Mouse (Mus musculus): Measurements from ENCODE around the gene Efna4. TPM values are rescaled to one million over a fixed set of nuclear protein-coding genes. Genes with fewer than 3 reads are reported as not detected.

Gene Efna4
- total RNA-seq, 4 experiments from 2014 or later, result 0.96 to 1.4 (median 1.1) TPM

DNA sequence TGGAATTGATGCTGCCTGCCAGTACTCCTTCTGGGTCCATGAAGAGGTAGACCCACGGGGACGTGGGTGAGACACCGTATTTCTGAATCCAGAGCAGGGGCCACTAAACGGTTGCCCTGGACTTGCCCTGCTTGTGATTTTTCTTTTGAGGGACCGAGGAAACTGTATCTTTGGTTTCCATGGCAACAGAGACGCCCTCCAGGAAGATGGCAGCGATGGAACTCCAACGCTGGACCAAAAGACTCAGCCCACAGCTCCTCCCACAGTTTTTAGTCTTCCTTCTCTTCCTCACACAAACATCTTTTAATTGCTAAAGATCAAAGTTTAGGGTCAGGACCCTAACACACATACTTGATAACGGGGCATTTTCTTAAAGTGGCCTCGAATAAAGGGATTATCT lies 5.8 kb downstream of the Efna4 start:
- DNase-seq (ENCODE audit: low spot score in 2 of 2), result no peak

DNA sequence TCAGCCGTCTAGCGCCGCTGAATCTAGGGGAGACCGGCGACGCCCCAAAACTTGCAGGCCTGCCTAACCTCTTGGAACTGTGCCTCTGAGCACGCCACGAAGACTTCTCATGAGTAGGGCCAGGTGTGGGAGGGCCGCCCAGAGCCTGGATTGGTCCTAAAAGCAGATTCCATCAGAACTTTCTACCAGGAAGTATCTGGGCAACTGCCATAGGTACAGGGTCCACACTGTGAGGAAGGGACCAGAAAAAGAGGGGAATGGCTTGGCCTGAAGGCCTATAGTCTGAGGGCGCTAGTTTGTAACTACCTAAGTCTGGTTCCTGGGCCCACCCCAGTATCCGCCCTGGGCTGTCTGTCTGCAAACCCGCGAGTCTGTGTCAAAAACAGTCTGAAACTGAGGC lies 6.3 kb downstream of the Efna4 start:
- no peak for DNase-seq (ENCODE audit: low spot score in 2 of 2)

DNA sequence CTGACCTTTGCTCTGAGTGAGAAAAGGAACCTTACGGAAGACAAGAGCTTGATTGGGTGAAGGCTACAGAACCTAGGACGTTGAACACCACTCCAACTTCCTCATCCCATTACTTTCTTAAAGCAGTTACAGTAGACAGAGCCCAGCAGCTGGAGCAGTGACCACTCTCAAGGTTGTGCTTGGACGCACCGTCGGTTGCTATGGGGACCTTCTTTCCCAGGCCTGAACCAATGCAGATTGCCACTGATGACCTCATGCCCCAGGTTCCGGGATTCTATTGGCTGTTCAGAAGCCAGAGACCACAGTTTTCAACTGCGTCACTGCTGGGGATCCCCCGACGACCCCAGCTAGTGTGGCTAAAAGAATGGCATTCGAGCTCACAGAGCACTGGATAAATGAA lies 6.9 kb downstream of the Efna4 start:
- DNase-seq (ENCODE audit: low spot score in 2 of 2), result no peak

- no peak for DNase-seq (ENCODE audit: low spot score in 2 of 2)
Observed at GRCm38 (mm10) chr3:89330346-89330745, 7.5 kb downstream of the Efna4 start.

GRCm38 (mm10) chr3:89328623-89329022 lies 9.2 kb downstream of the Efna4 start:
- DNase-seq (ENCODE audit: low spot score in 2 of 2), result no peak

DNA sequence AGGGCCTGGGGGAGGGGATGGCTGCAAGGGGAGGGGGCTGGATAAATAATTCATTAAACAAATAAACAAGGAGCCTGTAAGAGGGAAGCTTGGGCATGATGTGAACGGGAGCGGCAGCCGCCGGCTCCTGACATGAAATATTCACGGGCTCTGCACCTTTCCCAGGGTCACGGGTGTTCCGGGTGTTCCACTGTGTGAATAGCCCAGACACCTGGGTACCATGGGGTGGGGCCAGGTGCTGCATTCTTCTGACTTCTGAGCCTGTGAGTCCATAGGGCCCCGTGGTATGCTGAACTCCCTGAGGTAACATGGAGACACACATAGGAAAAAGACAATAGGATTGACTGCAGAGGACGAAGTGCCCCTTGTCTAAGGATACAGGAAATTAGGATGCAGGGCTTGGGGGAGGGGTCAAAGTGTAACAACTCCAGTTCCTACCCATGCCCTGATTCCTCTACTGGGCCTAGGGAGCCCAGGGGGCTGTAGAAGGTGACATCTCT lies 10.4 kb downstream of the Efna4 start:
- DNase-seq (ENCODE audit: low spot score in 2 of 2), result no peak

DNA sequence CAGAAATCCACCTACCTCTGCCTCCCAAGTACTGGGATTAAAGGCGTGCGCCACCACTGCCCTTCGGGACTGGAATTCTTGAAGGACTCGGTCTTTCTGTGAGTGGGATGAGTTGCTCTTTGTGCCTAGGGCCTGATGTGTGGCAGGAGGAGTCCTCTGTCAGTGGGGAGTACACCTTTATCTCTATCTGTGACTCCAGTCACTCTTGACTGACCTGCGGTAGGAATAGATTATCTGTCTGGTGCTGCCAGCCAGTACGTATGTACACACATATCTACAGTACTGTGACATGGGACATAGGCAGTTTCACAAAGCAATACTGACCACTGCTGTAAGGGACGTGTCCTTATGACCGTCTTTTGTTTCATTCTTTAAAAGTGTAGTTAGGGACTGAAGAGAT lies 11.9 kb downstream of the Efna4 start:
- DNase-seq (ENCODE audit: low spot score in 2 of 2), result no peak

GRCm38 (mm10) chr3:89322514-89323165 lies 15.2 kb downstream of the Efna4 start, which contains the start of gene Efna3:
Efna3 (minus strand) TSS chr3:89322965.
- DNase-seq (ENCODE audit: low spot score in 2 of 2), result peak; percentile 79 to 83

DNA sequence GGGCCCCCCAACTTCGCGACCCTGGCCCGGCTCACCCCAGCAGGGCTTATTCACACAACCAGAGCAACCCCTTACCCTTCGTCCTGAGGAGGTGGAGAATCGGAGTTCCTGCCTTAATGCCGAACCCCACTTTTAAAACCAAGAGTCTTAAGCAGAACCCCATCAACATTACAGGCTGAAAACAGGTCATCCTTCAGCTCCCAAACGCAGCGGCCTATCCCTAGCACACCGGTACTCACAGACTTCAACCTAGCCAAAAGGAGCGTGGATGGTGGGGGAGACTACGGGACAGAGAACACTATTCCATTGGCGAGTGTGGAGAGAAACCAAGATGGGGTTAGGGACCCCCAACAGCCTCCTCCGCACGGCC lies 15.7 kb downstream of the Efna4 start:
- no peak for DNase-seq (ENCODE audit: low spot score in 2 of 2)

DNA sequence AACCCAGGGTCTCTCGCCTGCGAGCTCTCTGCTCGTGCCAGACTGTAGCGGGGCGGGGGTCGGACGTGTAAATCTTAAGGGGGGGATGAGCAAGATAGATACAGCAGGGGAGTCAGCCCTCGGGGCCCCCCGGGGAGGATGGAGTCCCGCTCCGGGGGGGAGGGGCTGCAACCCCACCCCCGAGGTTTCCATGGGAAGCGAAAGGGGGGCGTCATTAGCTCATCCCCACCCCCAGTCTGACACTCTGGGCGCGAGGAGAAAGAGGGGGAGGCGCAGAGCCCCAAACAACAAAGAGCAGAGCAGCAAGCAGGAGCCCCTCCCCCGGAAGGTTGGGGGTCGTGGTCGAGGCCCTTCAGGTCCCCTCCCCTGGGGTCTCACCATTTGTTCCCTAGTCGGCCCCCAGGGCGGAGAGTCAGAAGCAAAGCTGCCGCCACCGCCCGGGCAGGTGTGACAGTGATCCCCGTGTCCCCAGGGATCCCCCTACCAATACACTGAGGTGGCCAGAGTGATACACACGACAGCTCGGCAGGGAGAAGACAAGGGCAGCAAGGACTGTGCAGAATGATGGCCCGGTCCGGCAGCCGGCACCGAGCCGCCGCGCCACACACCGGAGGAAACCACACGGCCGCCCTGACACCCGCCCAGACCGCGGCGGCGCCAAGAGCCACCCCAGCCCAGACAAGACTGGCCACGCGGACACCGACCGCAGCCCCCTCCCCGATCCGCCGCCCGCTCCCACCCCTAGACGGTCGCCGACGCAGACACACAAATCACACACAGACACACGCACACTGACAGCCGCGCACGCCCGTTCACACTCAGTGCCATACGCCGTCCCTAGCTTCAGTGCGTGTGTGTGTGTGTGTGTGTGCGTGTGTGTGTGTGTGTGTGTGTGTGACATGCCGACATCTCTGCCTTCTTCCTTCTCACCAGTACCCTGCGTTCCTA lies 16.4 kb downstream of the Efna4 start:
- DNase-seq (ENCODE audit: low spot score in 2 of 2), result no peak

DNA sequence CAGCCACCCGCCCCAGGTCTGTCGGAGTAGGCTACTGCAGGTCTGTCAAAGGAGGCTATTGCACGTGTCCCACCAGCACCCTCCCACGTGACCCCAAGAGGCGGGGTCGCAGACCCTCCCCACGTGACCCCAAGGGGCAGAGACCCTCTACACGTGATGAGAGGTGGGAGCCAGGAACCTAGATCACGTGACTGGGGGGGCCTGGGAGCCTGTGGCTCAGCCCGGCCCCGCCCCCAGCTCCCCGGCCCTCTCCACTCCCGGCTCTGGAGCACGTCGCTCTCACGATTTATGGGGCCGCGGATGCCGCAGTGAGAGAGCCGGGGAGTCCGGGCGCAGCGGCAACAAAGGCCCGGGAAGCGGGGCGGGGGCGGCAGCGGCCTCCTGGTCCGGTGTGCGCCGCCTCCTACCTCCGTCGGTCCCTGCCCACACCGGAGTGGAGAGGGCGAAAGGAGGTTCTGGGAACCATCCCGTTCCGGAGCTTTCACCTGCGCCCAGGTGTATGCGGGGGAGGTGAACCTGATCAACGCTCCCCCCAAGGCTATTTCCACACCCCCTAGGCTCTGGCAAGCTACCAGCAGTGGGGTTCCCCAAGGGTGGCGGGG lies 17.1 kb downstream of the Efna4 start:
- DNase-seq (ENCODE audit: low spot score in 2 of 2), result no peak

DNA sequence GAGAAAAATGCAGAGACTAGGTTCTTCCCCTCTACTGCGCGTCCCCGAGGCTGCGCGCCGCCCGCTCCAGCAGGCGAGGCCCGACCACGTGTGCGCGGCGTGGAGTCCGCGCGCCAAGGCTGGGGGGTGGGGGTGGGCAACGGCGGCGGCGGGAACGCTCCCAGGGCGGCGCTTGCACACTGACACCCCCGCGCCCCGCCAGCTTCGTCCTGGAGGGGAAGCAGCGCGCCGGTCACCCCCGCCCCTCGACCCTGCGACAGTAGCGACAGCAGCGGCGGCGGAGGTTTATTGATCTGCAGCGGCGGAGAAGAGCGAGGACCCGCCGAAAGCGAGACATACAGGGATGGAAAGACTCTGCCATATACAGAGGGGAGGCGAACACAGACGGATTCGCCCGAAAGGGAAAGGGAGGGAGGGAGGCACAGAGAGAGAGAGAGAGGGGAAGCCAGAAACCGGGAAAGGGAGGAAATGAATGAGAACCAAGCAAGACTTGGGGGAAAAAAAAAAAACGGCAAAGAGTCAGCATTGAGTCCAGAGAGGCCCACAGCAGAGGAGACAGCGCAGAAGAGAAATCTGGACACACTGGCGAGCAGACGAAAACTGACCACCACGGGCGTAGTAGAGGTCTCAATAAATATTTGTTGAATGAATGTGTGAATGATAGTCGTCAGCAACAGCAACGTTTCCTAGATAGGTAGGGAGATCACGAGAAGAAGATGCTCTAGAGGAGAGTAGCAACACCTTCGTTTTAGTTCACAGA lies 18.1 kb downstream of the Efna4 start:
- no peak for DNase-seq (ENCODE audit: low spot score in 2 of 2)

- DNase-seq (ENCODE audit: low spot score in 2 of 2), result no peak
Observed at GRCm38 (mm10) chr3:89318971-89319590, 18.7 kb downstream of the Efna4 start.

DNA sequence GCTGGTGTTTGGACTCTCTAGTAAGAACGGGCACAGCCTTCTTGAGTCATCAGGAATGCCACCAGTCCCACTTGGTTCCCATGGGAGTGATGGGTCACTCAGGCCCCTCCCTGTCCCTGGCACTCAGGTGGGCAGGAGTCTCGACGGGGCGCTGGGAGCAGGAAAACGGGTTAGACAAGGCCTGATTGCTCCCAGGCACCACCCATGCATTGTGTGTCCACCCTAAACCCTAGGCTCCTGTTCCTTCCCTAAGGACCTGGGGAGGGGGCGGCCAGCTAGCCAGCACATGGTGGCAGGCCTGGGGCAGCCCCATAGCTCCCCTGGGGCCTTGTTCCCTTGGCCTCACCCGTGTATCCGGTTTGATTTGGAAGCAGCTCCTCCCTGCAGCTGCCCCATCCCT lies 19.5 kb downstream of the Efna4 start:
- no peak for DNase-seq (ENCODE audit: low spot score in 2 of 2)

DNA sequence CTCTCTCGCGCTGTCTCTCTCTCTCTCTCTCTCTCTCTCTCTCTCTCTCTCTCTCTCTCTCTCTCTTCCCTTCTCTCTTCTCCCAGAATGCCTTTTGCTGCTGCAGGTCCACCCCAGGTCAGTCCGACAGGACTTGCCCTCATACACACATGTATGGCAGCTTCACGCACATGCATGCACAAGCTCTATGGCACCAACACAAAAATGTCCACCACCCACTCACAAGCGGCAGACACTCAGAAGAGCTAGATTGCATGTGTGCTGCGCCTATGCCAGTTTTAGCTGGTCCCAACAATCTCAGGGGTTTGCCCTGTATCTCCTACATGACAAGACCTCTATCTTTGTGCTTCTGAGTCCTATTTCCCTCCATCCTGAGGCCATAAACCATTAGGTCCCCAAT lies 20.6 kb downstream of the Efna4 start:
- DNase-seq (ENCODE audit: low spot score in 2 of 2), result no peak

DNA sequence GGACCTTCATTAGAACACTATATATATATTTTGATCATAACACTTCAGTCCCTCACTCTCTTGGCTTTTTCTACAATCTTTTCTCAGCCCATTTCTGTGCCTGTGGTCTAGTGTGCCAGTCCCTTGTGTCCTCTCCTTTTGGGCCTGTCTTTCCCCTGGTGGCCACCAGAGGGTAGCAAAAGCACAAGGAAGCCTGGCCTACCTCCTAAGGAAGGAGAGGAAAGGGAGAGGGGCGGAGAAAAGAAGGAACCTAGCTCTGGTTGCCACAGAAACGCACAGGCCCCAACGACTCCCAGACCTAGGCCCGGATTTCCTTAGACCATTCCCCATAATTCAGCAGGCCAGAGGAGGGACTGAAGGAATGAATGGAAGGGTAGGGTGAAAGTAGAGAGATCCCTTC lies 21.0 kb downstream of the Efna4 start:
- DNase-seq (ENCODE audit: low spot score in 2 of 2), result peak; percentile 83 to 91

DNA sequence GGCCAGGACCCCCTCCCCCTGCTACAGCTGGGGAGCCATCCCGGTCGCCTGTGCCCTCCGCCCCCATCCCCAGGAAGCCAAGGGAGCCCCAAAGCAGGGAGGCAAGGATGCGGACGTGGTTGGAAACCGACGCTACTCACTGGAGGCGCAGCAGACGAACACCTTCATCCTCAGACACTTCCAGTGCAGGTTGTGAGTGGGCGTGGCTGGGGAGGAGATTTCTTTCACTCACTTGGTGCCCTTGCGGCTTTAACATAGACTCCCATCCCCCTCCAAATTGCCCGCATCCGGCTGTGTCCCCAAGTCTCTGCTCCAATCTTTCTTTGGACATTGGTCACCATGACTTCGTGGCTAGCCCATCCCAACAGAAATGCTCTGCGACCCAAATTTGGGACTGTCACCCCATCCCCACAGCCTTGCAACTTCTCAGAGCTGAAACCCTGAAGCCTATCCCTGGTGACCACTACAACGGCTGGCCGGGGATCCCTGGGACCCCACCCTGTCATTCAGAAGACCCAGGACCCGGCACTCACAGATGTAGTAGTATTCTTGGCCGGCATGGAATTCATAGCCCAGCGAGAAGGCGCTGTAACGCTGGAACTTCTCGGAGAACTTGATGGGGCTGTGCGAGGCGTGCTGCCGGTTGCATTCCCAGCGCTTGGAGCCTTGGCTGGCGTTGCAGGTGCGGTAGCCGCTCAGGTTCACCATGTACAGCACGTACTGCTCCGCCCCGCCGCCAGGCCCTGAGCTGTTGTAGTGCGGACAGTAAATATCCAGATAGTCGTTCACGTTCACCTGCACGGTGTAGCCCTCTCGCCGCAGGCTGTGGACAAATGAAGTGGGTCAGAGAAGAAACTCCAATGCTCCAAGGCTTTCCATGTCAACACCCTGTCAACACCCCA lies 21.6 kb downstream of the Efna4 start:
- DNase-seq (ENCODE audit: low spot score in 2 of 2), result no peak

DNA sequence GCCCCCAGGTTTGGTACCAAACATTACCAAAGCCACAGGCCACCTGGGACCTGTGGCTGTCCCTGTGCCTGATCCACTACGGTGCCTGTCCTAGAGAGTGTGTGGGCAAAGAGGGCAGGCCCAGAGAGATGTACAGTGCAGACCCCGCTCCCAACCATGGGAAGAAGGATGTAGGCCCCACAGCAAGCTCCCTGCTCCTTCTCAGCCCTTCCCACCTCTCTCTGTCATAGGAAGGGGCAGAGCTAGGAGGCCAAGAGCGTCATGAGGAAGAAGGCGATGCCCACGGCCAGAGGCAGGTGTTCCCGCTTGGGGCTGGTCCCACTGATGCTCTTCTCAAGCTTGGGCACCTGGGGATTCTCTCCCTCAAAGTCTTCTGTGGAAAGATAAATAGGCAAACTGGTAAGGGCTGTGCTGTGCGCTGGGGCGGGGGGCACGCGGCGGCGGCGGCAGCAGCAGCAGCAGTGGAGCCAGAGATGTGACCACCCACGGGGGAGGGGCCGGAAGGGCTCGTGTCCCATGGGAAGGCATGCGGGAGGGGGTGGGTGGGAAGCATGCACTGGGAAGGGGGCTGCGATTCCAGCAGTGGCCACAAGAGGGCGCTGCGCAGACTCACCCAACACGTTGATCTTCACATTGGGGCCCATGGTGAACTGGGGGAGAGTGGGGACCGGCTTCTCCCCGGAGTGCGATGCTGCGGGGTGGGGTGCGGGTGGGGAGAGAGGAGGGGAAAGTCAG lies 22.5 kb downstream of the Efna4 start:
- peak in 1 of 2 experiments; percentile 86 for DNase-seq (ENCODE audit: low spot score in 2 of 2)

GRCm38 (mm10) chr3:89314791-89315190 lies 23.0 kb downstream of the Efna4 start:
- no peak for DNase-seq (ENCODE audit: low spot score in 2 of 2)

All from layer of hippocampus, adult 8-10 months (tissue).